9 mouse cellular contexts compared by ENCODE assay signal in the genomic region with DNA sequence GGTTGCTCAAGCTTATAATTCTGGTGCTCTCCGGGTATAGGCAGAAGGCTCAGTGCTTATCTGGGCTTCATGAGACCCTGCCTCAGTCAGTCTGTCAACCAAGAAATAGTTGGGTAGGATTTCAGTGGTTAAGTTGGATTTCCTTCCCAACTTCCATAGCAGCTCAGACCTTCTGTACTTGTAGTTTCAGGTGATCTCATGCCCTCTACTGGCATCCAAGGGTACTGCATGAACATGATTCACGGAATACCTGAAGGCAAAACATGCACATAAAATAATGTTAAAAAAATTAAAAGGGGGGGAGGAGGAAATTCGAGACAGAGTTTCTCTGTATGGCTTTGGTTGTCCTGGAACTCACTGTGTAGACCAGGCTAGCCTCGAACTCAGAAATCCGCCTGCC. TPM values are rescaled to one million over a fixed set of nuclear protein-coding genes. Genes with fewer than 3 reads are reported as not detected.
DNase-seq lines count a peak whose midpoint lies in the region; ATAC-seq and TF ChIP-seq lines count a peak whose summit lies in the region.
"Had no signal": no experiment of that assay in that cellular context is flagged by ENCODE, and none has a peak within 500 bp of the region (broad histone marks: within the 10 kb centered on the region; RNA-seq: fewer than 3 reads in every experiment).

No protein-coding gene starts in this region.

- no peaks in the 10 kb centered on the region for H3K27me3 ChIP-seq in kidney, adult 2 months (replicated peaks; ENCODE audit: control insufficient read depth, insufficient read depth, low read length)
- no peaks in the 10 kb centered on the region for H3K27me3 ChIP-seq in kidney, embryonic 14.5 days (ENCODE audit: control insufficient read depth, insufficient read depth, low read length)
- no peaks in the 10 kb centered on the region for H3K27me3 ChIP-seq in limb, embryonic 11.5 days (ENCODE audit: control insufficient read depth, insufficient read depth, low read length)

- peak; percentile 77 for DNase-seq in kidney, adult 2 months
- peak; percentile 67 to 69 for DNase-seq in adrenal gland, adult 18-20 months (ENCODE audit: low spot score in 2 of 2)
- DNase-seq in embryo, embryonic 11.5 days (ENCODE audit: low read depth, low spot score) = peak; percentile 49
- DNase-seq in induced T-regulatory cell, adult 2 months (ENCODE audit: low read depth) = peak; percentile 85
- peak; percentile 82 for DNase-seq in limb, embryonic 11.5 days (ENCODE audit: low spot score)
- peak; percentile 88 to 91 for DNase-seq in right cerebral cortex, adult 2 months (ENCODE audit: low spot score in 2 of 2)
- peak; percentile 20 to 69 for DNase-seq in urinary bladder, postnatal 4 days (ENCODE audit: low spot score in 2 of 2)

- H3K9me3 ChIP-seq in kidney, embryonic 14.5 days (ENCODE audit: control insufficient read depth, low read length) = no peaks in the 10 kb centered on the region
- no peaks in the 10 kb centered on the region for H3K9me3 ChIP-seq in limb, embryonic 11.5 days (ENCODE audit: control insufficient read depth, low read length)

- no peak overlapping the region for H3K27ac ChIP-seq in kidney, adult 2 months (ENCODE audit: insufficient read depth, low read depth, low read length)
- H3K27ac ChIP-seq in kidney, embryonic 14.5 days (ENCODE audit: low read depth, low read length) = no peak overlapping the region
- H3K27ac ChIP-seq in limb, embryonic 11.5 days (replicated peaks; ENCODE audit: low read depth, low read length) = no peak overlapping the region

- TF ChIP-seq CTCF in kidney, adult 2 months (conservative IDR thresholded peaks at IDR 0.05; ENCODE audit: insufficient read depth, insufficient read length, low read depth, low read length) = peak; percentile 39

- 45% methylated on average over 5 of the region's 5 CpGs for WGBS in kidney, adult 2 months
- WGBS in kidney, embryonic 14.5 days = 52% methylated on average over 5 of the region's 5 CpGs
- WGBS in limb, embryonic 11.5 days = 66% methylated on average over 5 of the region's 5 CpGs

- ATAC-seq in kidney, embryonic 14.5 days (ENCODE audit: low FRiP score, low TSS enrichment) = no peak
- ATAC-seq in limb, embryonic 11.5 days (ENCODE audit: insufficient number of reproducible peaks, low FRiP score, low TSS enrichment, low read depth) = no peak

- no peak for TF ChIP-seq POLR2A in kidney, adult 2 months (IDR thresholded peaks at IDR 0.05; ENCODE audit: low read depth, low read length)

- H3K4me2 ChIP-seq in kidney, embryonic 14.5 days (replicated peaks; ENCODE audit: low read depth, low read length) = no peak overlapping the region
- H3K4me2 ChIP-seq in limb, embryonic 11.5 days (ENCODE audit: low read depth, severe bottlenecking) = no peak overlapping the region

- no peak overlapping the region for H3K4me3 ChIP-seq in kidney, adult 2 months (ENCODE audit: insufficient read depth, low read depth, low read length)
- H3K4me3 ChIP-seq in kidney, embryonic 14.5 days (ENCODE audit: low read length) = no peak overlapping the region
- no peak overlapping the region for H3K4me3 ChIP-seq in limb, embryonic 11.5 days (ENCODE audit: low read depth, low read length)
- H3K4me3 ChIP-seq: myocyte had no signal

- no peaks in the 10 kb centered on the region; the same call in 1 of the 2 replicates for H3K4me1 ChIP-seq in kidney, adult 2 months (ENCODE audit: control insufficient read depth, insufficient read depth, low read length)
- H3K4me1 ChIP-seq in kidney, embryonic 14.5 days (ENCODE audit: control insufficient read depth, insufficient read depth, low read length) = peaks cover 7% of the 10 kb centered on the region
- peaks cover 6% of the 10 kb centered on the region; the same call in 1 of the 2 replicates for H3K4me1 ChIP-seq in limb, embryonic 11.5 days (ENCODE audit: control insufficient read depth, insufficient read depth, low read length)

- no peaks in the 10 kb centered on the region for H3K36me3 ChIP-seq in kidney, adult 2 months (ENCODE audit: control insufficient read depth, insufficient read depth, low read length)
- H3K36me3 ChIP-seq in kidney, embryonic 14.5 days (ENCODE audit: control insufficient read depth, insufficient read depth, low read length) = peaks cover 30% of the 10 kb centered on the region
- H3K36me3 ChIP-seq in limb, embryonic 11.5 days (ENCODE audit: control insufficient read depth, insufficient read depth, low read length) = peaks cover 3% of the 10 kb centered on the region; the same call in 1 of the 2 replicates

- no peak overlapping the region for H3K9ac ChIP-seq in kidney, embryonic 14.5 days (ENCODE audit: low read depth, low read length)
- H3K9ac ChIP-seq in limb, embryonic 11.5 days (ENCODE audit: low read length) = no peak overlapping the region

RNA-seq across cellular contexts. Expression of a gene that starts 2.8 kb away (rescaled TPM):
- polyA plus RNA-seq in kidney, adult 2 months (2012; rRNA removed) = 4.1 and 4.5 TPM in 2 replicates
- 76.9 and 78.5 TPM in 2 replicates for polyA plus RNA-seq in kidney, embryonic 14.5 days (2014; fragmentation: Nextera tagmentation; extraction: Ambion mirVana)
- total RNA-seq in adrenal gland, adult 18-20 months (2021) = 10 to 100 TPM; 14.2 to 17.3 TPM
- 97.2 and 102 TPM in 2 replicates for polyA plus RNA-seq in limb, embryonic 11.5 days (2014; fragmentation: Nextera tagmentation; extraction: Ambion mirVana)

RNA-seq across cellular contexts. Expression of a gene that starts 29.3 kb away (rescaled TPM):
- 40.4 and 51.6 TPM in 2 replicates for polyA plus RNA-seq in kidney, adult 2 months (2012; rRNA removed)
- 19.9 and 30.0 TPM in 2 replicates for polyA plus RNA-seq in kidney, embryonic 14.5 days (2014; fragmentation: Nextera tagmentation; extraction: Ambion mirVana)
- total RNA-seq in adrenal gland, adult 18-20 months (2021) = 10 to 100 TPM; 42.6 to 50.7 TPM
- 42.6 and 44.1 TPM in 2 replicates for polyA plus RNA-seq in limb, embryonic 11.5 days (2014; fragmentation: Nextera tagmentation; extraction: Ambion mirVana)

Comparison
In these comparisons a context has a peak if more than half of its experiments do, and no peak if none do; other contexts are left out.
1. RNA of a gene that starts 2.8 kb away (polyA plus RNA-seq): 97.2 to 102 TPM in limb, embryonic 11.5 days and 76.9 to 78.5 TPM in kidney, embryonic 14.5 days; 4.1 to 4.5 TPM in kidney, adult 2 months; every median in the first group is over 10 times any median in the second.
2. Peak in every context shown above with its lines, with median percentiles within 50 percentile points of each other: DNase-seq.